Mouse (Mus musculus) duodenum, adult 2 months (tissue): ENCODE measurements around the gene Sec1. TPM values are rescaled to one million over a fixed set of nuclear protein-coding genes. Genes with fewer than 3 reads are reported as not detected.

Experiments
- polyA plus RNA-seq: library from polyadenylated mRNA; depleted of rRNA; stranded (reverse); fragments of >200 nt; gene quantifications from 2 replicates; pipeline ENCODE4 v1.2.3, GENCODE M21; 2012; ENCODE audit warnings: low replicate concordance; rRNA removed

Gene Sec1
- polyA plus RNA-seq: 0.08 and 0.23 TPM in 2 replicates

GRCm38 (mm10) chr7:45693921-45694591 is at the start of gene Sec1:
Gene Sec1 (minus strand): TSS chr7:45694402.

DNA sequence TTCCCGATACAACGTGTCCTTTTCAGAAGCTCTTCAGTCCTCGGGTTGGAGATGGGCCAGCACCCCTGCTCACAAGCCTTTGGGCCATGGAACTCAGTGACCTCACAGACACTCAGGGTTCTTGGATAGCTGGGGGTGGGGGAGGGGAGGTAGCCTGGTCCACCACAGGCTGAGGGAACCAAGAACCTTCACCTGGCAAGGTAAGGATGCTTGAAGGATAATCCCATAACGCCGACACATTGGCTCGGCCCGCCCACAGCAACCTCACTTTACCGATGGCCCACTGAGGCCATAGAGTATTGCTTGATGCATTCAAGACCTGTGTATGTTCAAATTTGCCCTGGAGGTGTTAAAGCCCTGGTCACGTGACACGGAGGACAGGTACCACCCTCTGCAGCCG is 31.5 kb upstream of the Sec1 start, which contains the start of gene Spaca4:
Gene Spaca4, minus strand, starts transcription at position 101 of the 400 bp plus-strand sequence.

GRCm38 (mm10) chr7:45720413-45721233 is 26.4 kb upstream of the Sec1 start, which contains the start of gene Fam83e:
Gene Fam83e (plus strand): TSS chr7:45721212.

GRCm38 (mm10) chr7:45717918-45718297 is 23.7 kb upstream of the Sec1 start, which contains the start of gene Sphk2:
Gene Sphk2 (minus strand): TSS chr7:45718002.

GRCm38 (mm10) chr7:45715090-45715708 is 21.0 kb upstream of the Sec1 start, which contains the start of gene Rpl18:
Gene Rpl18 (plus strand): TSS chr7:45715457.

GRCm38 (mm10) chr7:45704730-45705442 is 10.7 kb upstream of the Sec1 start, which contains the start of gene Dbp:
Gene Dbp (plus strand): TSS chr7:45705088.

GRCm38 (mm10) chr7:45699523-45700141 is 5.4 kb upstream of the Sec1 start, which contains the start of gene Car11:
Gene Car11 (plus strand): TSS chr7:45699843.

DNA sequence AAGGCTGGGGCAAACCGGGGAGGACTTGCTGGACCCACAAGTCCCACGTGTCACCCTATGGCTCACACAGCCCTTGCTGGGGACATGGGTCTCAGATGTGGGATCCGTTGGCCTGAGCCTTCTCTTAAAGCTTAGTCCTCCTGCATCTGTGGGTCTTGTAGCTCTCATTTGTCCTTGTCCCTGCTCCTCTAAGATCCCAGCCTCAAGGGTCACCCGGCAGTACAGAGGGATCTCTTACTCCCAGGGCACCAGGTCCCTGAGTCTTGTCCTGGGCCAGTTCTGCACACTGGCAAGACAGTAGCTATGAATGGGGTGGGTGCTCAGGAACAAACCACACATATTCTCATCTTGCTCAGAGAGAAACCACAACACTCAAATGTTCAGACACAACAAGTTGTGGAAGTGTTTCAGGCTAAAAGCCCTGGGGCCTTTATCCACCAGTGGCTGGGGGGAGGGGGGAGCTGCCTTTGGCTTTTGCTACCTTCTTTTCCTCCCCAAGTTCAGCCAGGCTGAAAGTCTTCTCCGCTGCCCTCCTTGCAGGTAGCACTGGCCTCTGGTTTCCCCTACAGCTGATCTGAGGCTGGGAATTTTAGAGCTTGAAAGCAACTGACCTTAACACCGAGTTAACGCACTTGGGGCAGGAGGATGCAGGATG is 10.7 kb downstream of the Sec1 start, which contains the start of gene Ntn5:
Gene Ntn5, plus strand, starts transcription at position 627 of the 655 bp plus-strand sequence.

GRCm38 (mm10) chr7:45666161-45666560 is 28.0 kb downstream of the Sec1 start, which contains the start of gene Fut2:
Gene Fut2 (minus strand): TSS chr7:45666394.

GRCm38 (mm10) chr7:45639561-45640027 is 54.6 kb downstream of the Sec1 start, which contains the start of gene Mamstr:
Gene Mamstr (plus strand): TSS chr7:45639977.

Other genes starting within 250 kb of the Sec1 start
- gene Ftl1, start 234.5 kb downstream of the Sec1 start, polyA plus RNA-seq: 4,626 and 7,473 TPM in 2 replicates
- 99.5 and 120 TPM in 2 replicates for gene Bax, start 227.5 kb downstream of the Sec1 start, polyA plus RNA-seq
- gene Tulp2, start 212.5 kb downstream of the Sec1 start, polyA plus RNA-seq: 0.18 TPM in 1 of 2 replicates, not detected in the other
- not detected in 2 replicates for gene Gm45808, start 207.6 kb downstream of the Sec1 start, polyA plus RNA-seq
- gene Dhdh, start 205.6 kb downstream of the Sec1 start, polyA plus RNA-seq: 0.32 and 0.59 TPM in 2 replicates
- gene Nucb1, start 184.0 kb downstream of the Sec1 start, polyA plus RNA-seq: 567 and 598 TPM in 2 replicates
- 18.7 and 21.9 TPM in 2 replicates for gene Ppp1r15a, start 168.1 kb downstream of the Sec1 start, polyA plus RNA-seq
- 3.7 and 6.0 TPM in 2 replicates for gene Plekha4, start 168.1 kb downstream of the Sec1 start, polyA plus RNA-seq
- gene Hsd17b14, start 139.5 kb downstream of the Sec1 start, polyA plus RNA-seq: 0.63 and 0.78 TPM in 2 replicates
- 31.0 and 41.9 TPM in 2 replicates for gene Bcat2, start 124.2 kb downstream of the Sec1 start, polyA plus RNA-seq
- 2.2 TPM in 1 of 2 replicates, not detected in the other for gene Fgf21, start 78.9 kb downstream of the Sec1 start, polyA plus RNA-seq
- 0.47 and 1.1 TPM in 2 replicates for gene Fut1, start 77.1 kb downstream of the Sec1 start, polyA plus RNA-seq
- gene Izumo1, start 72.6 kb downstream of the Sec1 start, polyA plus RNA-seq: 0.25 and 0.43 TPM in 2 replicates
- 8.4 and 11.8 TPM in 2 replicates for gene Rasip1, start 66.9 kb downstream of the Sec1 start, polyA plus RNA-seq
- gene Mamstr, start 54.4 kb downstream of the Sec1 start, polyA plus RNA-seq: 1.1 and 2.0 TPM in 2 replicates
- 0.25 and 20.6 TPM in 2 replicates for gene Fut2, start 28.0 kb downstream of the Sec1 start, polyA plus RNA-seq
- gene Ntn5, start 10.4 kb downstream of the Sec1 start, polyA plus RNA-seq: 0.15 and 0.25 TPM in 2 replicates
- 1.8 and 5.9 TPM in 2 replicates for gene Car11, start 5.4 kb upstream of the Sec1 start, polyA plus RNA-seq
- gene Dbp, start 10.7 kb upstream of the Sec1 start, polyA plus RNA-seq: 13.9 and 52.0 TPM in 2 replicates
- 1,256 and 1,945 TPM in 2 replicates for gene Rpl18, start 21.1 kb upstream of the Sec1 start, polyA plus RNA-seq
- gene Sphk2, start 23.6 kb upstream of the Sec1 start, polyA plus RNA-seq: 176 and 286 TPM in 2 replicates
- 97.0 and 162 TPM in 2 replicates for gene Fam83e, start 26.8 kb upstream of the Sec1 start, polyA plus RNA-seq
- 0.63 TPM in 1 of 2 replicates, not detected in the other for gene Spaca4, start 31.4 kb upstream of the Sec1 start, polyA plus RNA-seq
- gene Lmtk3, start 89.3 kb upstream of the Sec1 start, polyA plus RNA-seq: 1.4 and 5.4 TPM in 2 replicates
- gene Sult2b1, start 90.3 kb upstream of the Sec1 start, polyA plus RNA-seq: 111 and 403 TPM in 2 replicates
- gene Cyth2, start 120.2 kb upstream of the Sec1 start, polyA plus RNA-seq: 68.2 and 124 TPM in 2 replicates
- 0.08 TPM in 2 replicates for gene Kcnj14, start 130.4 kb upstream of the Sec1 start, polyA plus RNA-seq
- 12.1 and 13.8 TPM in 2 replicates for gene Grwd1, start 136.5 kb upstream of the Sec1 start, polyA plus RNA-seq
- 305 and 397 TPM in 2 replicates for gene Kdelr1, start 178.4 kb upstream of the Sec1 start, polyA plus RNA-seq
- 9.6 and 14.4 TPM in 2 replicates for gene Grin2d, start 184.0 kb upstream of the Sec1 start, polyA plus RNA-seq
- gene Syngr4, start 202.3 kb upstream of the Sec1 start, polyA plus RNA-seq: 0.14 and 0.53 TPM in 2 replicates
- gene Tmem143, start 202.5 kb upstream of the Sec1 start, polyA plus RNA-seq: 73.2 and 97.3 TPM in 2 replicates
- gene Emp3, start 227.0 kb upstream of the Sec1 start, polyA plus RNA-seq: 61.3 and 62.2 TPM in 2 replicates
- 10.6 and 24.0 TPM in 2 replicates for gene Ccdc114, start 229.7 kb upstream of the Sec1 start, polyA plus RNA-seq